Mouse (Mus musculus): Measurements from ENCODE around the gene Pigz.
"Not testable (repeated sequence)": the region's sequence is repeated elsewhere in the genome, so short reads cannot be mapped to it uniquely, and the experiment has no call there.

Gene Pigz

GRCm38 (mm10) chr16:31931330-31931729 lies 2.3 kb upstream of the Pigz start:
- DNase-seq (ENCODE audit: low spot score) = no peak

- DNase-seq (ENCODE audit: low spot score) = no peak
Measured at GRCm38 (mm10) chr16:31932255-31932654, 1.4 kb upstream of the Pigz start.

GRCm38 (mm10) chr16:31932840-31933697 lies 582 bp upstream of the Pigz start:
- peak; percentile 95 for DNase-seq (ENCODE audit: low spot score)

- DNase-seq (ENCODE audit: low spot score) = no peak
Measured at GRCm38 (mm10) chr16:31934550-31935010, 929 bp downstream of the Pigz start.

- no peak for DNase-seq (ENCODE audit: low spot score)
Measured at GRCm38 (mm10) chr16:31935091-31935979, 1.7 kb downstream of the Pigz start.

- no peak for DNase-seq (ENCODE audit: low spot score)
Measured at GRCm38 (mm10) chr16:31936568-31936967, 2.9 kb downstream of the Pigz start.

- no peak for DNase-seq (ENCODE audit: low spot score)
Measured at GRCm38 (mm10) chr16:31938856-31939255, 5.2 kb downstream of the Pigz start.

- DNase-seq (ENCODE audit: low spot score) = no peak
Measured at GRCm38 (mm10) chr16:31940586-31940985, 6.9 kb downstream of the Pigz start.

GRCm38 (mm10) chr16:31943980-31944379 lies 10.3 kb downstream of the Pigz start:
- DNase-seq (ENCODE audit: low spot score) = peak; percentile 87

GRCm38 (mm10) chr16:31944698-31945255 lies 11.1 kb downstream of the Pigz start:
- no peak for DNase-seq (ENCODE audit: low spot score)

GRCm38 (mm10) chr16:31945372-31945771 lies 11.7 kb downstream of the Pigz start:
- no peak for DNase-seq (ENCODE audit: low spot score)

GRCm38 (mm10) chr16:31945986-31946385 lies 12.3 kb downstream of the Pigz start:
- DNase-seq (ENCODE audit: low spot score) = not testable (repeated sequence)

GRCm38 (mm10) chr16:31947333-31947732 lies 13.7 kb downstream of the Pigz start:
- DNase-seq (ENCODE audit: low spot score) = no peak

- no peak for DNase-seq (ENCODE audit: low spot score)
Measured at GRCm38 (mm10) chr16:31947901-31948316, 14.3 kb downstream of the Pigz start.

GRCm38 (mm10) chr16:31948345-31948774 lies 14.7 kb downstream of the Pigz start, which contains the start of the genes 0610012G03Rik and Ncbp2:
TSS of gene 0610012G03Rik (minus strand) at chr16:31948494.
TSS of gene Ncbp2 (plus strand) at chr16:31948513.
- peak; percentile 100 for DNase-seq (ENCODE audit: low spot score)

GRCm38 (mm10) chr16:31963224-31963623 lies 29.6 kb downstream of the Pigz start:
- no peak for DNase-seq (ENCODE audit: low spot score)

GRCm38 (mm10) chr16:31975258-31975657 lies 41.6 kb downstream of the Pigz start:
- no peak for DNase-seq (ENCODE audit: low spot score)

- no peak for DNase-seq (ENCODE audit: low spot score)
Measured at GRCm38 (mm10) chr16:31979501-31979900, 45.9 kb downstream of the Pigz start.

- DNase-seq (ENCODE audit: low spot score) = no peak
Measured at GRCm38 (mm10) chr16:31980946-31981345, 47.3 kb downstream of the Pigz start.

- no peak for DNase-seq (ENCODE audit: low spot score)
Measured at GRCm38 (mm10) chr16:31992039-31992438, 58.4 kb downstream of the Pigz start.

GRCm38 (mm10) chr16:31993195-31993594 lies 59.5 kb downstream of the Pigz start:
- no peak for DNase-seq (ENCODE audit: low spot score)

- no peak for DNase-seq (ENCODE audit: low spot score)
Measured at GRCm38 (mm10) chr16:31993946-31994345, 60.3 kb downstream of the Pigz start.
